Mouse (Mus musculus) liver, embryonic 14.5 days (tissue): Measurements from ENCODE around the gene Ezh1.

ENCODE experiments used
- CTCF ChIP-seq: IDR thresholded peaks from 2 replicates; pipeline ENCODE4 v1.5.1; 2016; ENCODE audit warnings: antibody characterized with exemption, low read depth, control low read depth
- EP300 ChIP-seq: IDR thresholded peaks from 2 replicates; pipeline ENCODE4 v1.6.1; 2016; ENCODE audit warnings: antibody characterized with exemption, low read depth

GRCm38 (mm10) chr11:101187541-101187940 lies 38.7 kb downstream of the Ezh1 start:
- TF ChIP-seq CTCF: no peak
- TF ChIP-seq EP300: no peak
